Mouse (Mus musculus) gastrocnemius, postnatal 10 days (tissue): ENCODE results near the gene Sh3bgrl2. TPM values are rescaled to one million over a fixed set of nuclear protein-coding genes. Genes with fewer than 3 reads are reported as not detected.
"Not testable (repeated sequence)": the region's sequence is repeated elsewhere in the genome, so short reads cannot be mapped to it uniquely, and the experiment has no call there.

Experiments
- DNase-seq: peaks from one replicate; pipeline ENCODE4 v3.0.0; 2021; ENCODE audit warnings: mixed read lengths
- long read RNA-seq, 2 experiments: library from polyadenylated mRNA; stranded (forward); transcript quantifications; one replicate each; pipeline ENCODE4 v2.0.0; 2021
- total RNA-seq, 2 experiments: library from RNA; stranded (reverse); gene quantifications; 2 replicates each; pipeline ENCODE4 v1.2.3; 2021

The Sh3bgrl2 gene
- total RNA-seq, result 1 to 10 TPM; 1.5 to 1.9 TPM
- long read RNA-seq, experiment 1, full-length matches to known transcripts, result 2 of 2 reads
- long read RNA-seq, experiment 1, partial matches to known transcripts, result 0 of 2 reads
- long read RNA-seq, experiment 1, other reads (novel, unspliced or antisense), result 0 of 2 reads
- long read RNA-seq, experiment 2, full-length matches to known transcripts, result 2 of 2 reads
- long read RNA-seq, experiment 2, partial matches to known transcripts, result 0 of 2 reads
- long read RNA-seq, experiment 2, other reads (novel, unspliced or antisense), result 0 of 2 reads

GRCm38 (mm10) chr9:83547830-83548689, at the start of gene Sh3bgrl2:
Gene Sh3bgrl2 (plus strand): TSS chr9:83548327.
- DNase-seq, result peak; percentile 79

DNA sequence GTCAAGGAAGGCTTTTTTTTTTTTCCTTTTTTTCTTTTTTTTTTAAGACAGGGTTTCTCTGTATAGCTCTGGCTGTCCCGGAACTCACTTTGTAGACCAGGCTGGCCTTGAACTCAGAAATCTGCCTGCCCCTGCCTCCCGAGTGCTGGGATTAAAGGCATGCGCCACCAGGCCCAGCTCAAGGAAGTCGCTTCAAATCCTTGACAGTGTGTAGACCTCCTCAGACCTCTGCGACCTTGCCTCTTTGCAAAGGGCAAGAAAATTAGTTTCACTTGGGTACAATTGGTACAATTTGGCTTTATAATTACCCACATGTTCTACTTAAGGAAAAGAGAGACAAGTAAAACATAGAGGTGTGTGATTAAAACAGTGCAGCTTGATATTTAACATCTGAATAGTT, 29.0 kb upstream of the Sh3bgrl2 start:
- DNase-seq, result not testable (repeated sequence)

GRCm38 (mm10) chr9:83519510-83520155, 28.5 kb upstream of the Sh3bgrl2 start:
- DNase-seq, result no peak

DNA sequence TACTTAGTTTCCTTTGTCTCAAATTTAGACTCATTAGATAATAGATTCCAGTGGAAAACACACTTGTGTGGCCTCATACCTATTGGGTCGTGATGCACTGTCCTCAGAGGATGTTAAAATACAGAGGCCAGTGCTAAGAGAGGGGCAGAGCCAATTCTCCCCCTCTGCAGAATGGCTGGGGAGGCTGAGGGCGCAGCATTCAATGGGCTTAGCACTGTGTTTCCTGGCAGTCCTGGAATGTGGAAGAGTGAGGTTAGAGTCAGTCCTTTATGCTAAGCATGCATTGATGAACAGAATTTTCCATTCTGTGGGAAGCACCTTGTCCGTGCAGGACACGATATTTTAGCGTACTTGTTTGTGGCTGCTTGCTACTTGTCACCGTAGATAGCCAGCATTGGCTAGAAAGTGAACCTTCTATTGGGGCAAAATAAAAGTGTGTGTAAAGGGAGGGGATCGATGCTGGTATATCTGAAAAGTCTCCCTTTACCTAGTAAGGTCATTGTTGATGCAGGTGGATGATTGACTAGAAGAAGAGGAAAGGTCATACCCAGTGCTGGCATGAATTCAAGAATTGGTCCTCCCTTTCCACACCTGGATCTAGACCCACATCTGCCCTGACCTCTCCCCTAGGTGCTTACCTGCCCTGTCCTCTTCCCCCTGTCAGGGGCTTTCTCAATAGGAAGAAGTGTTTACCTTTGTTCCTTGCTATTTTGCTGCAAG, 20.6 kb upstream of the Sh3bgrl2 start:
- no peak for DNase-seq

- DNase-seq, result no peak
These were observed 14.9 kb upstream of the Sh3bgrl2 start for GRCm38 (mm10) chr9:83533044-83533769.

DNA sequence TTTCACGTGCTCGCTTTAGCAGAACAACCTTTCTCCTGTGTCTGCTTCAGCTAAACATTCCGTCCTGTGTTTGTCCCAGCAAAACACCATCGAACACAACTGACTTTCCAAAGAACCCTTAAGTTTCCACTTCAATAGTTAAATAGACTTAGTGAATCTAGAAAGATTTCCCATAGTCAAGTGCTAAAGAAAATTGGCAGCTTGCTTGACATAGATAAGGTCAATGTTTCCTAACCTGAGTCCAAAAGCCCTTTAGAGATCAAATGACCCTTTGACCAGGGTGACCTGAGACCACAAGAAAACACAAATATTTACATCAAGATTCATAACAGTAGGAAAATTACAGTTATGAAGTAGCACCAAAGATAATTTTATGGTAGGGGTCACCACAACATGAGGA, 11.2 kb upstream of the Sh3bgrl2 start:
- no peak for DNase-seq

- DNase-seq, result no peak
These were observed 10.6 kb upstream of the Sh3bgrl2 start for GRCm38 (mm10) chr9:83537510-83537909.

- DNase-seq, result no peak
These were observed 10.1 kb upstream of the Sh3bgrl2 start for GRCm38 (mm10) chr9:83537921-83538536.

DNA sequence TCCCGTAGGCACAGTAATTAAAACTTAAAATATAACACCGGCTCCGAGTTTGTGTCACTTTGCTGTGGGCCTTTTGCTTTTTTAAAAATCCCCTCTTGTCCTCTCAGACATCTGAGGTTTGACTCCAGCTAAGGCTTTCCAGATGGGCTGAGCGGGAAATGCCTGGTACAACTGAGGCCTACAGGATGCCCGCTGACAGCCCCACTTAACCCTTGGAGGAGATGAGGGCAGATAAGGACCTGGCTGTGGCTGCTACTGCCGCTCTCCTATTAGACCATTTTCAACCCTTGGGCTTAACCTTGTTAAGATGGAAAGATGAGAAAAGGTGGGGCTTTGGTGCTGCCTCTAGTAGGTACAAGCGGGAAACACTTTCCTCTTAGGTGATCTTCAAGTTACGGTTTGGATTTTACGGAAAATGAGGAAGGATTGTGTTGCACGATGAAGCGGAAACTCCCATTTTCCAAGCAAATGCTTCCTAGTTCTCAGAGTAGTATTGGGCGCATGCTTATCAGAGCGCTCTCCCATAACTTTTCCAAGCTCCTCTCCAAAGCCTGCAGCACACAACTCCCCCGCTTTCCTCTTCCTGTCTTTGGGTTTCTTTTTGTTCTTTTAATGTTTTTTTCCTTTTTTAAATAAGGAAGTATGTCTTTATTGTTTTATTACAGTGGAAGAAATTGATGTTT, 8.2 kb upstream of the Sh3bgrl2 start:
- DNase-seq, result no peak

GRCm38 (mm10) chr9:83540492-83540857, 7.7 kb upstream of the Sh3bgrl2 start:
- DNase-seq, result no peak

- DNase-seq, result no peak
These were observed 7.2 kb upstream of the Sh3bgrl2 start for GRCm38 (mm10) chr9:83540975-83541374.

DNA sequence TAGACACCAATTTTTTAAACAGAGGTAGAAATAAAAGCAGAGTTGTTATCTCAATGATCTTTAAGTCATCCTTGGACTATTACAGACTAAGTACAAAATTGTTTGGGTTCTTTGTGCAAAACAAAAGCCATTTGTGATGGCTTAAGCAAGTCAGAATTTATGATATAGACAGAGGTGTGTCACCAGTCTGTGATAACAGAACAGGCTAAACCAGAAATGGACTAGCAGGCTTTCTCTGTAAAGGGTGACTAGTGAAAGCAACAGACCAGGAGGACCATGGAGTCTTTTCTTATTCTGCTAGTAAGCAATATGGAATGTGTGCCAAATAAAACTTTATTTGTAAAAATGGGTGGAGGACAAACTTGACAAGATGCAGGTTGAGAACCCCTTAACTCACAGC, 2.9 kb upstream of the Sh3bgrl2 start:
- DNase-seq, result no peak

DNA sequence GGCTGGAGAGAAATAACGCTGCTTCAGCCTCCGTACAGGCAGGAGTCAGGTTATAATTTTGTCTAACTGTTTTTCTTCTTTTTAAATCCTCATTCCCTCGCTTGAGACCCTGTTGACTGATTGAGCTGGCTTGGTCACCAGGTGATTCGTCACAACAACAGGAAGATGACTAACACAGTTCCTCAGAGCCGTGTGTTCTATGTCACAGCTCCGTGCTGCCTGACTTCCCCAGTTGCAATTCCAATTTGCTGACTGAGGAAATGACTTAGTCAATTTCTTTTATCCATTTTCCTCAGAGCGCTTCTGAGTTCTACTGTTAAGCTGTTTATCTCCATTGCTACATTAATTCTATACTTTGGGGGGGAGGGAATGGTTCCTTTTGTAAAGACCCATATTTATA, 1.8 kb upstream of the Sh3bgrl2 start:
- no peak for DNase-seq

DNA sequence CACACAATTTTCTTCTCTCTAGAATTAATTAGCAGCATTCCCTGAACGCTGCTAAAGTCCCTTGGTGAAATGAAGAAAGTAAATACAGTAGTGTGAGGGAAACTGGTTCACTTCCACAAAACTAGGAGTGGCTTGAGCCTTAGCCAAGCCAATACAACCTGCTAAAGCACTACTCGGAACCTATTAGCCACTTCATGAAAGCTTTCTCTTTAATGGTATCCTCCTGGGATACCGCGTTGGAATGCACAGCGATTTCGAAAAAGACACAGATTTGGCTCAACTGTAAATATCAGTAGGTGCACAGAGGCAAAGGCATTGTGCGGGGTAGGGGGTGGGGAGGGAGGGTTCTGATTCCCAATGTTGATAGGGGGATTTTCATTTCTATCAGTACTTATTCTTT, 898 bp upstream of the Sh3bgrl2 start:
- no peak for DNase-seq

GRCm38 (mm10) chr9:83549866-83550265, 1.7 kb downstream of the Sh3bgrl2 start:
- DNase-seq, result no peak

DNA sequence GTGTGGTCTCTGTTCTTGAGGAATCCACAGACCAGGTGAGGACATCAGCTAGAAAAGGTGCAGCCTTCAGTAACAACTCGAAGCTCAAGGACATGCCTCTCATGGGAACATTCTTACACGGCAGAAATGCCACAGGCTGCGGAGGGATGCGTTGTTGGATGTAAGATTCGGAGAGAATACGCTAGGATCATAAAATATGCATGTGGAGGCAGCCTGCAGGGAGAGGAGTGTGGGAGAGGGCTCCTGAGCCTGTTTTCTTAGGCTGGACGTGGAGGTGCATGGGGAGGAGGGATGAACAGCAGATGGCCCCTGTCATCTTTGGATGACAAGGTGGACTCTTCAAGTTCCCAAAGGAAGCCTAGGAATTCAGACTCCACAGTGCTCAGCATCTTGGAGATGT, 3.0 kb downstream of the Sh3bgrl2 start:
- DNase-seq, result no peak

GRCm38 (mm10) chr9:83551632-83552031, 3.5 kb downstream of the Sh3bgrl2 start:
- no peak for DNase-seq

- DNase-seq, result no peak
These were observed 7.5 kb downstream of the Sh3bgrl2 start for GRCm38 (mm10) chr9:83555580-83555979.

DNA sequence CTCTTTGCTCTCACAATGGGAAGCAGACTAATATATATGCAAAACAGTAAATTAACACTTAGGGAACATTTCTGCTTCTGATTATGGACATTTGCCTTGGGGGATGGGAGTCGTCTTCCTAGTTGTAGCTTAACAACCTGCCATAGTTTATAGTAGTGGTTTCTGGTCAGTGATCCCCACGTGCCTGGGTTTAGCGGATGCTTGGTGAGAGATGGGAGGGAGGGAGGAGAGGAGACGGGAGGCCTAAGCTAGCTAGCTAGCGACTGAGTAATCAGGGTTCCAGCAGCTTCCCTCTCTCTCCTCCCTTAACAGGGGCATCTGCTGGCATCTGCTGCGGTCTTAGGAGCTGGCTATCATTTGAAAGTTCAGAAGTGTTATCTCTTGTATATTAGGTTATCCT, 8.1 kb downstream of the Sh3bgrl2 start:
- DNase-seq, result no peak
